In genomic region chr9:47399598-47399997, GRCm38 (mm10) we compare ENCODE assay signal across 29 mouse cellular contexts.
DNase-seq lines count a peak whose midpoint lies in the region; ATAC-seq and TF ChIP-seq lines count a peak whose summit lies in the region.
"Had no signal": no experiment of that assay in that cellular context is flagged by ENCODE, and none has a peak within 500 bp of the region (broad histone marks: within the 10 kb centered on the region; RNA-seq: fewer than 3 reads in every experiment).

No protein-coding gene starts in this region.

- no peak overlapping the region for H3K4me3 ChIP-seq in lung, embryonic 14.5 days (ENCODE audit: low read depth, low read length)
- H3K4me3 ChIP-seq in lung, postnatal 0 days (ENCODE audit: low read depth, low read length): no peak overlapping the region
- H3K4me3 ChIP-seq in stomach, embryonic 15.5 days (replicated peaks): no peak overlapping the region
- no peak overlapping the region for H3K4me3 ChIP-seq in stomach, postnatal 0 days (ENCODE audit: low read depth, low read length)
- peak overlapping the region in 1 of 2 experiments; percentile 10; a peak in 2 of 4 replicates for H3K4me3 ChIP-seq in MEL (ENCODE audit: control insufficient read depth in 1 of 2, insufficient read depth in 1 of 2, low read depth in 2 of 2, low read length in 2 of 2)
- H3K4me3 ChIP-seq in stomach, embryonic 16.5 days (replicated peaks; ENCODE audit: low read length): no peak overlapping the region
- H3K4me3 ChIP-seq: embryonic facial prominence, embryonic 13.5 days; embryonic facial prominence, embryonic 15.5 days; erythroblast, embryonic 14.5 days; forebrain, embryonic 10.5 days; forebrain, embryonic 12.5 days had no signal

- no peaks in the 10 kb centered on the region for H3K36me3 ChIP-seq in lung, embryonic 14.5 days (ENCODE audit: insufficient read depth)
- no peaks in the 10 kb centered on the region for H3K36me3 ChIP-seq in lung, postnatal 0 days (ENCODE audit: insufficient read depth, low read length)
- H3K36me3 ChIP-seq in stomach, embryonic 15.5 days: no peaks in the 10 kb centered on the region
- no peaks in the 10 kb centered on the region for H3K36me3 ChIP-seq in stomach, postnatal 0 days (ENCODE audit: control insufficient read depth, insufficient read depth, low read length)
- H3K36me3 ChIP-seq in MEL (ENCODE audit: control insufficient read depth in 1 of 2, insufficient read depth in 2 of 2, low read length in 2 of 2): peaks cover 0 to 6% of the 10 kb centered on the region in 2 experiments; a peak in 2 of 4 replicates
- no peaks in the 10 kb centered on the region for H3K36me3 ChIP-seq in stomach, embryonic 16.5 days (ENCODE audit: control insufficient read depth, insufficient read depth, low read length)
- H3K36me3 ChIP-seq: embryonic facial prominence, embryonic 13.5 days; embryonic facial prominence, embryonic 15.5 days; forebrain, embryonic 10.5 days; forebrain, embryonic 12.5 days; G1E had no signal

- no peak for TF ChIP-seq CTCF in lung, embryonic 14.5 days (IDR thresholded peaks at IDR 0.05; ENCODE audit: low read depth)
- TF ChIP-seq CTCF in lung, postnatal 0 days (IDR thresholded peaks at IDR 0.05): no peak
- no peak for TF ChIP-seq CTCF in stomach, postnatal 0 days (IDR thresholded peaks at IDR 0.05; ENCODE audit: low read depth)
- no peak for TF ChIP-seq CTCF in MEL (IDR thresholded peaks at IDR 0.05 in 2 of 3, conservative IDR thresholded peaks at IDR 0.05 in 1 of 3; ENCODE audit: control insufficient read depth in 1 of 3, insufficient read depth in 1 of 3, low read depth in 2 of 3, low read length in 3 of 3, poor library complexity in 1 of 3, severe bottlenecking in 1 of 3)

- TF ChIP-seq RAD21 in MEL (IDR thresholded peaks at IDR 0.05; ENCODE audit: low read depth, low read length): no peak

- TF ChIP-seq EP300 in lung, postnatal 0 days (IDR thresholded peaks at IDR 0.05): no peak
- no peak for TF ChIP-seq EP300 in stomach, postnatal 0 days (optimal IDR thresholded peaks at IDR 0.05)
- TF ChIP-seq EP300 in MEL (IDR thresholded peaks at IDR 0.05; ENCODE audit: low read depth in 1 of 2, low read length in 2 of 2): no peak

- no peaks in the 10 kb centered on the region for H3K9me3 ChIP-seq in lung, embryonic 14.5 days (ENCODE audit: low read depth, low read length)
- no peaks in the 10 kb centered on the region for H3K9me3 ChIP-seq in lung, postnatal 0 days (ENCODE audit: low read length)
- H3K9me3 ChIP-seq in stomach, embryonic 15.5 days: no peaks in the 10 kb centered on the region
- H3K9me3 ChIP-seq in stomach, postnatal 0 days (ENCODE audit: control insufficient read depth, low read length): no peaks in the 10 kb centered on the region
- no peaks in the 10 kb centered on the region for H3K9me3 ChIP-seq in MEL (replicated peaks; ENCODE audit: insufficient read depth, low read length)
- no peaks in the 10 kb centered on the region for H3K9me3 ChIP-seq in stomach, embryonic 16.5 days (replicated peaks; ENCODE audit: control insufficient read depth, low read length)
- H3K9me3 ChIP-seq: embryonic facial prominence, embryonic 13.5 days; embryonic facial prominence, embryonic 15.5 days; forebrain, embryonic 10.5 days; forebrain, embryonic 12.5 days had no signal

- peaks cover 13% of the 10 kb centered on the region; the same call in 1 of the 2 replicates for H3K27me3 ChIP-seq in lung, embryonic 14.5 days (ENCODE audit: insufficient read depth, low read length)
- H3K27me3 ChIP-seq in lung, postnatal 0 days (replicated peaks; ENCODE audit: insufficient read depth, low read length): no peaks in the 10 kb centered on the region
- 0 out of 2 replicates have a peak, but pooled peaks cover 11% of the 10 kb centered on the region for H3K27me3 ChIP-seq in stomach, embryonic 15.5 days (replicated peaks)
- no peaks in the 10 kb centered on the region for H3K27me3 ChIP-seq in stomach, postnatal 0 days (ENCODE audit: control insufficient read depth, insufficient read depth, low read length)
- H3K27me3 ChIP-seq in MEL (ENCODE audit: control insufficient read depth in 1 of 2, insufficient read depth in 2 of 2, low read length in 2 of 2): no peaks in the 10 kb centered on the region
- H3K27me3 ChIP-seq in stomach, embryonic 16.5 days (ENCODE audit: control insufficient read depth, insufficient read depth, low read length): 0 out of 2 replicates have a peak, but pooled peaks cover 4% of the 10 kb centered on the region
- H3K27me3 ChIP-seq: CH12.LX, Patski had no signal

- no peak for ATAC-seq in lung, embryonic 14.5 days (ENCODE audit: insufficient read depth)
- no peak for ATAC-seq in lung, postnatal 0 days
- ATAC-seq in stomach, embryonic 15.5 days (ENCODE audit: insufficient read depth, low FRiP score, low read depth): no peak
- no peak for ATAC-seq in stomach, postnatal 0 days (ENCODE audit: low FRiP score, low TSS enrichment)
- ATAC-seq in stomach, embryonic 16.5 days (ENCODE audit: insufficient read depth, low FRiP score): peak; percentile 53; the same call in 1 of the 2 replicates
- ATAC-seq: activated CD4-positive, CD25-positive, alpha-beta regulatory T cell, adult 4 months; CD4-positive, CD25-positive, alpha-beta regulatory T cell, adult 4 months; forebrain, embryonic 14.5 days; forebrain, embryonic 16.5 days; Patski had no signal

- no peaks in the 10 kb centered on the region for H3K4me1 ChIP-seq in lung, embryonic 14.5 days (ENCODE audit: insufficient read depth)
- H3K4me1 ChIP-seq in lung, postnatal 0 days (ENCODE audit: insufficient read depth, low read depth, low read length): no peaks in the 10 kb centered on the region
- H3K4me1 ChIP-seq in stomach, embryonic 15.5 days: 0 out of 2 replicates have a peak, but pooled peaks cover 3% of the 10 kb centered on the region
- H3K4me1 ChIP-seq in stomach, postnatal 0 days (replicated peaks; ENCODE audit: control insufficient read depth, insufficient read depth): no peaks in the 10 kb centered on the region
- H3K4me1 ChIP-seq in MEL (ENCODE audit: control insufficient read depth in 1 of 2, insufficient read depth in 2 of 2, low read length in 2 of 2): peaks cover 0 to 9% of the 10 kb centered on the region in 2 experiments; a peak in 2 of 4 replicates
- 0 out of 2 replicates have a peak, but pooled peaks cover 3% of the 10 kb centered on the region for H3K4me1 ChIP-seq in stomach, embryonic 16.5 days (ENCODE audit: control insufficient read depth, insufficient read depth, low read length)

- H3K9ac ChIP-seq in lung, embryonic 14.5 days: no peak overlapping the region
- H3K9ac ChIP-seq in lung, postnatal 0 days (replicated peaks; ENCODE audit: low read depth): no peak overlapping the region
- H3K9ac ChIP-seq in stomach, embryonic 15.5 days: no peak overlapping the region
- no peak overlapping the region for H3K9ac ChIP-seq in stomach, postnatal 0 days (ENCODE audit: low read length)
- H3K9ac ChIP-seq in MEL (ENCODE audit: control insufficient read depth, low read depth, low read length, poor library complexity, severe bottlenecking): no peak overlapping the region
- H3K9ac ChIP-seq in stomach, embryonic 16.5 days (ENCODE audit: low read length): no peak overlapping the region
- H3K9ac ChIP-seq: embryonic facial prominence, embryonic 13.5 days; embryonic facial prominence, embryonic 15.5 days; forebrain, embryonic 12.5 days had no signal

- no peak overlapping the region for H3K4me2 ChIP-seq in lung, embryonic 14.5 days
- H3K4me2 ChIP-seq in lung, postnatal 0 days (replicated peaks; ENCODE audit: low read depth, low read length): no peak overlapping the region
- 0 out of 2 replicates have a peak overlapping the region, but pooled peaks have one; percentile 16 for H3K4me2 ChIP-seq in stomach, embryonic 15.5 days
- no peak overlapping the region for H3K4me2 ChIP-seq in stomach, postnatal 0 days (replicated peaks; ENCODE audit: low read depth)
- H3K4me2 ChIP-seq in stomach, embryonic 16.5 days (ENCODE audit: low read depth, low read length): no peak overlapping the region
- H3K4me2 ChIP-seq: embryonic facial prominence, embryonic 13.5 days; embryonic facial prominence, embryonic 15.5 days; forebrain, embryonic 12.5 days had no signal

- 0 out of 2 replicates have a peak overlapping the region, but pooled peaks have one; percentile 9 for H3K27ac ChIP-seq in lung, embryonic 14.5 days (ENCODE audit: low read depth)
- H3K27ac ChIP-seq in lung, postnatal 0 days (ENCODE audit: low read length): no peak overlapping the region
- no peak overlapping the region for H3K27ac ChIP-seq in stomach, embryonic 15.5 days
- no peak overlapping the region for H3K27ac ChIP-seq in stomach, postnatal 0 days (replicated peaks)
- no peak overlapping the region for H3K27ac ChIP-seq in MEL (ENCODE audit: control insufficient read depth, low read depth, low read length)
- H3K27ac ChIP-seq in stomach, embryonic 16.5 days (ENCODE audit: low read length): no peak overlapping the region
- H3K27ac ChIP-seq: embryonic facial prominence, embryonic 13.5 days; embryonic facial prominence, embryonic 15.5 days; forebrain, embryonic 10.5 days; forebrain, embryonic 12.5 days had no signal

- no peaks in the 10 kb centered on the region for H3K79me2 ChIP-seq in MEL (ENCODE audit: control insufficient read depth, insufficient read depth, low read length, poor library complexity)

- no peak for TF ChIP-seq POLR2A in MEL (IDR thresholded peaks at IDR 0.05; ENCODE audit: control insufficient read depth in 1 of 2, insufficient read depth in 1 of 2, low read depth in 1 of 2, low read length in 2 of 2, poor library complexity in 1 of 2)

- 5% methylated on average over 2 of the region's 2 CpGs for WGBS in lung, embryonic 14.5 days
- 10% methylated on average over 2 of the region's 2 CpGs for WGBS in lung, postnatal 0 days
- WGBS in stomach, embryonic 15.5 days: 21% methylated on average over 2 of the region's 2 CpGs
- WGBS in stomach, postnatal 0 days: 17% methylated on average over 2 of the region's 2 CpGs
- 7% methylated on average over 2 of the region's 2 CpGs for WGBS in stomach, embryonic 16.5 days

- no peak for DNase-seq in lung, embryonic 14.5 days
- no peak for DNase-seq in lung, postnatal 0 days (ENCODE audit: low spot score)
- no peak for DNase-seq in stomach, postnatal 0 days (ENCODE audit: low spot score)
- peak; percentile 54 for DNase-seq in MEL (ENCODE audit: low read depth, low spot score)
- DNase-seq in spleen, postnatal 14 days (ENCODE audit: low spot score in 2 of 2): no peak
- DNase-seq: adrenal gland, adult 8-10 months; adrenal gland, postnatal 14 days; adrenal gland, postnatal 36 days; B cell, adult 2 months; cerebellum, adult 11-12 months; cerebellum, adult 2 months; cerebellum, adult 9-10 months; cerebellum, postnatal 10 days; cerebellum, postnatal 36 days; embryo, embryonic 11 days had no signal

TF ChIP-seq in MEL, 35 proteins besides CTCF, POLR2A, EP300 and RAD21:
- TF ChIP-seq ELF1 (IDR thresholded peaks at IDR 0.05; ENCODE audit: low read depth, low read length) (0 out of 2 replicates have a peak, but pooled peaks have one; percentile 3), RCOR1 (IDR thresholded peaks at IDR 0.05; ENCODE audit: low read depth, low read length) (no peak)
